Mouse (Mus musculus) spleen, adult 12 weeks (tissue): ENCODE data around the gene Vmn2r50.
"Not testable (repeated sequence)": the region's sequence is repeated elsewhere in the genome, so short reads cannot be mapped to it uniquely, and the experiment has no call there.

Experiments used
- DNase-seq: peaks from one replicate; pipeline ENCODE4 v3.0.0; 2022; ENCODE audit warnings: low spot score

The Vmn2r50 gene

DNA sequence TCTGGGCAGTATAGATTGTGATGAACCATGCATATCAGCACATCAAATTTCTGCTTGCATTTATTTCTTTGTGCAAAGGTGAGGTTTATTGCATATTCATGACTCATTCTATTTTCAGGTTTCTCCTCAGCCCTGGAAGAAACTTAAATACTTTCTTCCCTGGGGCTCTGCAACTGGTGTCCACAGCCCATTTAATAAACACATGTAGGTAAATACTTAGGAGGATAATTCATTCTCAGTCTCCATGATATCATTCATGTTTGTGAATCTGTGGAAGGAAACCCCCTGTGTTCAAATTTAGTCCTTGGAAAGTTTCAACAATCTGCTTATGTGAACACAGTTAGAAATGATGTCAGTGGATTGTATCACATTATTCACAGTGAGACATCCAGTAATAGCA is at the start of gene Vmn2r50:
Vmn2r50 (minus strand) TSS at position 101 of the 400 bp plus-strand sequence.
- DNase-seq, result not testable (repeated sequence)

DNA sequence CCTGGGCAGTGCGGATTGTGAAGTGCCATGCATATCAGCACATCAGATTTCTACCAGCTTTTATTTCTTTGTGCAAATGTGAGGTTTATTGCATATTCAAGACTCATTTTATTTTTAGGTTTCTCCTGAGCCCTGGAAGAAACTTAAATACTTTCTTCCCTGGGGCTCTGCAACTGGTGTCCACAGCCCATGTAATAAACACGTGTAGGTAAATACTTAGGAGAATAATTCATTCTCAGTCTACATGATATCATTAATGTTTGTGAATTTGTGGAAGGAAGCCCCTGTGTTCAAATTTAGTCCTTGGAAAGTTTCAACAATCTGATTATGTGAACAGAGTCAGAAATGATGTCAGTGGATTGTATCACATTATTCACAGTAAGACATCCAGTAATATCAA is 60.9 kb downstream of the Vmn2r50 start, which contains the start of gene Vmn2r49:
Vmn2r49 (minus strand) TSS at position 101 of the 400 bp plus-strand sequence.
- DNase-seq, result not testable (repeated sequence)
